Mouse (Mus musculus): ENCODE measurements around the gene Pnn. TPM values are rescaled to one million over a fixed set of nuclear protein-coding genes. Genes with fewer than 3 reads are reported as not detected.
"Not testable (repeated sequence)": the region's sequence is repeated elsewhere in the genome, so short reads cannot be mapped to it uniquely, and the experiment has no call there.

Gene Pnn
- polyA plus RNA-seq, 1 experiment, result 81.7 TPM

GRCm38 (mm10) chr12:59053166-59053565 is 13.5 kb upstream of the Pnn start:
- no peak overlapping the region for H3K4me3 ChIP-seq (ENCODE audit: insufficient read depth, low read length)
- TF ChIP-seq CTCF (IDR thresholded peaks at IDR 0.05; ENCODE audit: low read depth, low read length) (no peak), POLR2A (IDR thresholded peaks at IDR 0.05; ENCODE audit: borderline replicate concordance, low read depth, low read length) (no peak)
- no peak overlapping the region for H3K27ac ChIP-seq (ENCODE audit: insufficient read depth, low read depth, low read length)
- peaks cover 30% of the 10 kb centered on the region for H3K4me1 ChIP-seq (ENCODE audit: control insufficient read depth, insufficient read depth, low read length)

- TF ChIP-seq POLR2A (IDR thresholded peaks at IDR 0.05; ENCODE audit: borderline replicate concordance, low read depth, low read length), result no peak
- no peak for TF ChIP-seq CTCF (IDR thresholded peaks at IDR 0.05; ENCODE audit: low read depth, low read length)
- no peak overlapping the region for H3K4me3 ChIP-seq (ENCODE audit: insufficient read depth, low read length)
- no peak overlapping the region for H3K27ac ChIP-seq (ENCODE audit: insufficient read depth, low read depth, low read length)
- H3K4me1 ChIP-seq (ENCODE audit: control insufficient read depth, insufficient read depth, low read length), result peaks cover 28% of the 10 kb centered on the region
Measured at GRCm38 (mm10) chr12:59053976-59054375, 12.7 kb upstream of the Pnn start.

GRCm38 (mm10) chr12:59055196-59055850 is 11.4 kb upstream of the Pnn start:
- H3K4me3 ChIP-seq (ENCODE audit: insufficient read depth, low read length), result no peak overlapping the region
- TF ChIP-seq POLR2A (IDR thresholded peaks at IDR 0.05; ENCODE audit: borderline replicate concordance, low read depth, low read length) (no peak), CTCF (IDR thresholded peaks at IDR 0.05; ENCODE audit: low read depth, low read length) (no peak)
- H3K27ac ChIP-seq (ENCODE audit: insufficient read depth, low read depth, low read length), result no peak overlapping the region
- H3K4me1 ChIP-seq (ENCODE audit: control insufficient read depth, insufficient read depth, low read length), result peaks cover 29% of the 10 kb centered on the region

GRCm38 (mm10) chr12:59056222-59056621 is 10.5 kb upstream of the Pnn start:
- no peak overlapping the region for H3K27ac ChIP-seq (ENCODE audit: insufficient read depth, low read depth, low read length)
- H3K4me3 ChIP-seq (ENCODE audit: insufficient read depth, low read length), result no peak overlapping the region
- H3K4me1 ChIP-seq (ENCODE audit: control insufficient read depth, insufficient read depth, low read length), result peaks cover 30% of the 10 kb centered on the region
- TF ChIP-seq CTCF (IDR thresholded peaks at IDR 0.05; ENCODE audit: low read depth, low read length) (no peak), POLR2A (IDR thresholded peaks at IDR 0.05; ENCODE audit: borderline replicate concordance, low read depth, low read length) (no peak)

GRCm38 (mm10) chr12:59058242-59058641 is 8.4 kb upstream of the Pnn start:
- H3K27ac ChIP-seq (ENCODE audit: insufficient read depth, low read depth, low read length); H3K4me3 ChIP-seq (ENCODE audit: insufficient read depth, low read length): not testable (repeated sequence)
- H3K4me1 ChIP-seq (ENCODE audit: control insufficient read depth, insufficient read depth, low read length), result peaks cover 24% of the 10 kb centered on the region

- TF ChIP-seq CTCF (IDR thresholded peaks at IDR 0.05; ENCODE audit: low read depth, low read length), result no peak
- TF ChIP-seq POLR2A (IDR thresholded peaks at IDR 0.05; ENCODE audit: borderline replicate concordance, low read depth, low read length), result no peak
- Histone ChIP-seq H3K4me1 (ENCODE audit: control insufficient read depth, insufficient read depth, low read length) (peaks cover 11% of the 10 kb centered on the region), H3K4me3 (ENCODE audit: insufficient read depth, low read length) (peak overlapping the region; percentile 79), H3K27ac (ENCODE audit: insufficient read depth, low read depth, low read length) (peak overlapping the region; percentile 81; the same call in 1 of the 2 replicates)
Measured at GRCm38 (mm10) chr12:59060322-59060721, 6.4 kb upstream of the Pnn start.

GRCm38 (mm10) chr12:59060993-59061595 is 5.6 kb upstream of the Pnn start, which contains the start of gene Trappc6b:
Gene Trappc6b, minus strand, starts transcription at chr12:59061472.
- Histone ChIP-seq H3K4me1 (ENCODE audit: control insufficient read depth, insufficient read depth, low read length) (peaks cover 6% of the 10 kb centered on the region), H3K27ac (ENCODE audit: insufficient read depth, low read depth, low read length) (peak within 1 kb of the TSS; percentile 81), H3K4me3 (ENCODE audit: insufficient read depth, low read length) (peak within 1 kb of the TSS; percentile 79)
- TF ChIP-seq POLR2A (IDR thresholded peaks at IDR 0.05; ENCODE audit: borderline replicate concordance, low read depth, low read length) (peak; percentile 11; the same call in 1 of the 2 replicates), CTCF (IDR thresholded peaks at IDR 0.05; ENCODE audit: low read depth, low read length) (no peak)

- H3K27ac ChIP-seq (ENCODE audit: insufficient read depth, low read depth, low read length), result no peak overlapping the region
- H3K4me1 ChIP-seq (ENCODE audit: control insufficient read depth, insufficient read depth, low read length), result peaks cover 4% of the 10 kb centered on the region
- H3K4me3 ChIP-seq (ENCODE audit: insufficient read depth, low read length), result no peak overlapping the region
- TF ChIP-seq CTCF (IDR thresholded peaks at IDR 0.05; ENCODE audit: low read depth, low read length), result no peak
- no peak for TF ChIP-seq POLR2A (IDR thresholded peaks at IDR 0.05; ENCODE audit: borderline replicate concordance, low read depth, low read length)
Measured at GRCm38 (mm10) chr12:59064837-59065236, 1.8 kb upstream of the Pnn start.

GRCm38 (mm10) chr12:59065776-59066175 is 908 bp upstream of the Pnn start:
- Histone ChIP-seq H3K4me1 (ENCODE audit: control insufficient read depth, insufficient read depth, low read length) (peaks cover 2% of the 10 kb centered on the region; the same call in 1 of the 2 replicates), H3K27ac (ENCODE audit: insufficient read depth, low read depth, low read length) (peak overlapping the region; percentile 87), H3K4me3 (ENCODE audit: insufficient read depth, low read length) (peak overlapping the region; percentile 81)
- TF ChIP-seq CTCF (IDR thresholded peaks at IDR 0.05; ENCODE audit: low read depth, low read length), result no peak

GRCm38 (mm10) chr12:59067095-59067494 is 411 bp downstream of the Pnn start:
- Histone ChIP-seq H3K4me1 (ENCODE audit: control insufficient read depth, insufficient read depth, low read length) (peaks cover 2% of the 10 kb centered on the region; the same call in 1 of the 2 replicates), H3K4me3 (ENCODE audit: insufficient read depth, low read length) (peak overlapping the region; percentile 84), H3K27ac (ENCODE audit: insufficient read depth, low read depth, low read length) (peak overlapping the region; percentile 58)
- TF ChIP-seq CTCF (IDR thresholded peaks at IDR 0.05; ENCODE audit: low read depth, low read length), result no peak
- no peak for TF ChIP-seq POLR2A (IDR thresholded peaks at IDR 0.05; ENCODE audit: borderline replicate concordance, low read depth, low read length)

Data from bone marrow macrophage, adult 2 months (primary cell).